Mouse (Mus musculus): ENCODE measurements around the gene Abcc1.

- TF ChIP-seq GATA1 (IDR thresholded peaks at IDR 0.05; ENCODE audit: low read length) (no peak), TAL1 (IDR thresholded peaks at IDR 0.05; ENCODE audit: low read length) (no peak)
Observed at GRCm38 (mm10) chr16:14312914-14313313, 48.4 kb upstream of the Abcc1 start.
